Mouse (Mus musculus): ENCODE data around the gene Rnps1.

Gene Rnps1

DNA sequence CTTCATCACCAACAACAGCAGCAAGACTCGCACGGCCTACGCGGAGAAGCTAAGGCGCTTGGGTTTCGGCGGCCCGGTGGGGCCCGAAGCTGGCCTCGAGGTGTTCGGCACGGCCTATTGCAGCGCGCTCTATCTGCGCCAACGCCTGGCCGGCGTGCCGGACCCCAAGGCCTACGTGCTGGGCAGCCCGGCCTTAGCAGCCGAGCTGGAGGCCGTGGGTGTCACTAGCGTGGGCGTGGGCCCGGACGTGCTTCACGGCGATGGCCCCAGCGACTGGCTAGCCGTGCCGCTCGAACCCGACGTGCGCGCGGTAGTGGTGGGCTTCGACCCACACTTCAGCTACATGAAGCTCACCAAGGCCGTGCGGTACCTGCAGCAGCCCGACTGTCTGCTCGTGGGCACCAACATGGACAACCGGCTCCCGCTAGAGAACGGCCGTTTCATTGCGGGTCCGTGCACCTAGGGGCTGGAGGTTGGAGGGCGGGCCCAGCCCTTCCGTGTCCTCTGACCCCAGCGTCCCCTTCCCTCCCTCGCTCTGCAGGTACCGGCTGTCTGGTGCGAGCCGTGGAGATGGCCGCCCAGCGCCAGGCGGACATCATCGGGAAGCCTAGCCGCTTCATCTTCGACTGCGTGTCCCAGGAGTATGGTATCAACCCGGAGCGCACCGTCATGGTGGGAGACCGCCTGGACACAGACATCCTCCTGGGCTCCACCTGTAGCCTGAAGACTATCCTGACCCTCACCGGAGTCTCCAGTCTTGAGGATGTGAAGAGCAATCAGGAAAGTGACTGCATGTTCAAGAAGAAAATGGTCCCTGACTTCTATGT is 56.5 kb downstream of the Rnps1 start:
- no peak for DNase-seq

DNA sequence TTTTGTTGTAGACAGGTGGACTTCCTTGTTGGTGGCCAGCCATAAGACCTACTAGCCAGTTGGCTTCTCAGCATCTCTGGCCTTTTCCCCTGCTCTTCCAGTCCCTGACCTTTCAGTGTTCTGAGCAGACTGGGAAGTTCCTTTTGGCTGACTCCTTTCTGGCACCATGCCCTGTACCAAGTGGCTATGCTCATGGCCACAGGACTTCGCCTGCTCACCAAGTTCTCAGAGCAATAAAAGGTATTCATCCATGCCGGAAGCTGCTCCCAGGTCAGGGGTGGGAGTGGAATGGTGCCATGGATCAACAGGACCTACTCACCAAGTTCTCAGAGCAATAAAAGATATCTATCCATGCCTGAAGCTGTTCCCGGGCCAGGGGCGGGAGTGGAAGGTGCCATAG is 58.1 kb downstream of the Rnps1 start:
- DNase-seq, result no peak

DNA sequence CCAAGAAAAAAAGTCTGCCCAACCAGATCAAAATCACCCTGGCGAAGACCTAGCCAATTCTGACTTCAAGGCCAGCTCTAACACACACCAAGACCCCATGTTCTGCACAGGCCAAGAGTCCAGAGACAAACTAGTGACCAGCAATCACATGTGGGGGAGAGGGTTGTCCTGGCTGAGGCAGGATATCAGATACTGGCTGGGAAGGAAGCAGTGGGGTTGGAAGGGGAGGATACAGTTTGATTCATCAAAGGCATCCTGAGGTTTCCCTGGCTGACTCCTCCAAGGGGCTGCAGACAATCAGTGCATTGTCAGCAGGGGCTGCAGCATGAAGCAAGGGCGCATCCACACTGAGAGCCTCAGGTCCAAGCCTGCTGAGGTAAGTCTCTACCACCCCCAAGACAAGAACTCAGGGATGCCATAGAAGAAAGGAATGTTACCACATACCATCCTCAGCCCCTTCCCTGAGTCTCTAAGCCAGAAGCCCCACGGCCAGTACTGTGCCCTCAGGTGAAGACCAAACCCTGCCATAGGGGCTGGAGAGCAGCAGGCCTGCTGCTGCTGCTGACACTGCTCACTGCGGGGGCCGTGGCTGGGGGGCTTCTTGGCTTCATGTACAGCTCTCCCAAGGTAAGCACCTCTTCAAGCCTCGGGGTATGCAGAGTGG is 59.4 kb downstream of the Rnps1 start, which contains the start of gene Bricd5:
Bricd5 (plus strand) TSS at position 273 of the 664 bp plus-strand sequence.
- no peak for DNase-seq

DNA sequence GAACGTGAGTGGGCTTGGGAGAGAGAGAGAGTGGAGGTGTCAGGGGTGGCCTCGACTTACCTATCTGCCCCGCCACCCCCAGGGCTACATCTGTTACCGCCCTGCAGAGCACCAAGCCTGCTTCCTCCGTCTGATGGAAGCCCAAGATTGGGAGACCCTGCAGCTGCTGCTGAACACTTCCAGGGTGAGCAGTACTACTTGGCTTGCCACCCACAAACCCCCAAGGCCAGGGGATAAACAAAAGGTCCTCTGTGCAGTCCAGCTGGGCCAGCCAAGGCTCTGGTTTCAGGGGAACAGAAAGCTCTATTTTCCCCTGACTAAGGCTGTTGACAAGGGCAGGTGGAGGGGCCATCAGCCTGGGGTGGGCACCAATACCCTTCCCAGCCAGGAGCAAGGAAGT is 60.2 kb downstream of the Rnps1 start:
- DNase-seq, result no peak

Measured in thymus, postnatal 25 days (tissue).